Mouse (Mus musculus) liver, embryonic 14.5 days (tissue): ENCODE measurements at regions not wholly inside any gene's neighbourhood (a gene's known extent, or its start where the extent isn't known, plus 50 kb on each side); places are given as distances from the start of the nearest gene placed in this dataset.

Source experiments
- ATAC-seq: fragments of 200-750 bp; cut with Nextera tagmentation; 2 replicates; pipeline ENCODE4 v1.8.0; 2017; ENCODE audit warnings: moderate number of reproducible peaks, mild to moderate bottlenecking, moderate library complexity; ENCODE audit not compliant: insufficient read depth
- DNase-seq, 3 experiments: peaks; one replicate each; pipeline ENCODE4 v3.0.0-alpha.2; 2012 to 2013; ENCODE audit warnings: low read depth in 3 of 3, low spot score in 3 of 3
- H3K27ac ChIP-seq: fragments of 300-500 bp; sonication (generic); 2 replicates; pipeline ENCODE4 v1.5.1; 2014; ENCODE audit warnings: moderate library complexity, mild to moderate bottlenecking, control low read depth, inconsistent platforms
- H3K27me3 ChIP-seq: fragments of 300-500 bp; sonication (generic); 2 replicates; pipeline ENCODE4 v1.6.1; 2014; ENCODE audit warnings: mild to moderate bottlenecking, low read length, moderate library complexity; ENCODE audit not compliant: control insufficient read depth, insufficient read depth
- H3K36me3 ChIP-seq: fragments of 300-500 bp; sonication (generic); replicated peaks from 2 replicates; pipeline ENCODE4 v1.6.1; 2014; ENCODE audit warnings: low read depth; ENCODE audit not compliant: control insufficient read depth, insufficient read depth
- H3K4me1 ChIP-seq, 2 experiments: fragments of 200-500 bp in 1 of 2; fragments of 300-500 bp in 1 of 2; sonication (generic) in 1 of 2; replicated peaks; 2 replicates each; pipeline ENCODE4 v1.6.1; 2012 to 2014; ENCODE audit warnings: antibody characterized with exemption in 1 of 2, inconsistent platforms in 1 of 2, low read length in 1 of 2; ENCODE audit not compliant: control insufficient read depth in 2 of 2, insufficient read depth in 2 of 2
- H3K4me2 ChIP-seq: fragments of 300-500 bp; sonication (generic); 2 replicates; pipeline ENCODE4 v1.6.1; 2014; ENCODE audit warnings: low read depth, mild to moderate bottlenecking, control low read depth, moderate library complexity
- H3K4me3 ChIP-seq, 2 experiments: fragments of 200-500 bp in 1 of 2; fragments of 300-500 bp in 1 of 2; sonication (generic) in 1 of 2; 2 replicates each; pipeline ENCODE4 v1.5.1; 2012 to 2014; ENCODE audit warnings: low read depth in 2 of 2, low read length in 2 of 2, mild to moderate bottlenecking in 2 of 2, control low read depth in 1 of 2, inconsistent platforms in 1 of 2, moderate library complexity in 1 of 2; ENCODE audit not compliant: insufficient read depth in 1 of 2
- H3K9ac ChIP-seq: fragments of 300-500 bp; sonication (generic); replicated peaks from 2 replicates; pipeline ENCODE4 v1.6.1; 2014; ENCODE audit warnings: mild to moderate bottlenecking, control low read depth, moderate library complexity
- H3K9me3 ChIP-seq: fragments of 300-500 bp; sonication (generic); 2 replicates; pipeline ENCODE4 v1.6.1; 2016; ENCODE audit warnings: low read length, mixed read lengths; ENCODE audit not compliant: control insufficient read depth
- CTCF ChIP-seq: IDR thresholded peaks from 2 replicates; pipeline ENCODE4 v1.5.1; 2016; ENCODE audit warnings: antibody characterized with exemption, low read depth, control low read depth
- EP300 ChIP-seq: IDR thresholded peaks from 2 replicates; pipeline ENCODE4 v1.6.1; 2016; ENCODE audit warnings: antibody characterized with exemption, low read depth
- WGBS: fragments of 180-500 bp; shearing (Covaris S2); extraction: QIAGEN DNeasy Blood & Tissue Kit; methylation state at CpG from one replicate; pipeline ENCODE4 v1.1.7; 2014; ENCODE audit not compliant: insufficient replicate concordance; 5-methylcytosine and 5-hydroxymethylcytosine counted together

GRCm38 (mm10) chr10:126815730-126816129 lies 85.4 kb downstream of the Atp23 start:
- H3K4me1 ChIP-seq = no peaks in the 10 kb centered on the region
- no peak overlapping the region for H3K9ac ChIP-seq
- H3K36me3 ChIP-seq = no peaks in the 10 kb centered on the region
- H3K27ac ChIP-seq = no peak overlapping the region
- ATAC-seq (no peak), DNase-seq (no peak)
- H3K27me3 ChIP-seq = no peaks in the 10 kb centered on the region
- WGBS = 47% methylated on average over 5 of the region's 5 CpGs
- H3K4me3 ChIP-seq = no peak overlapping the region
- H3K4me2 ChIP-seq = no peak overlapping the region
- TF ChIP-seq EP300 = no peak
- no peak for TF ChIP-seq CTCF
- no peaks in the 10 kb centered on the region for H3K9me3 ChIP-seq

GRCm38 (mm10) chr10:126814968-126815367 lies 86.2 kb downstream of the Atp23 start:
- H3K4me1 ChIP-seq = no peaks in the 10 kb centered on the region
- no peaks in the 10 kb centered on the region for H3K27me3 ChIP-seq
- no peak overlapping the region for H3K4me3 ChIP-seq
- no peak overlapping the region for H3K27ac ChIP-seq
- WGBS = 80% methylated on average over 18 of the region's 18 CpGs
- H3K9me3 ChIP-seq = no peaks in the 10 kb centered on the region
- no peaks in the 10 kb centered on the region for H3K36me3 ChIP-seq
- no peak overlapping the region for H3K9ac ChIP-seq
- no peak overlapping the region for H3K4me2 ChIP-seq
- TF ChIP-seq CTCF (no peak), EP300 (no peak)
- ATAC-seq (no peak), DNase-seq (no peak)

GRCm38 (mm10) chr10:126813051-126813593 lies 88.0 kb downstream of the Atp23 start:
- 68% methylated on average over 6 of the region's 6 CpGs for WGBS

GRCm38 (mm10) chr10:126812243-126812755 lies 88.9 kb downstream of the Atp23 start:
- no peak for TF ChIP-seq EP300
- no peak for TF ChIP-seq CTCF
- H3K27ac ChIP-seq = no peak overlapping the region
- no peaks in the 10 kb centered on the region for H3K27me3 ChIP-seq
- H3K4me3 ChIP-seq = no peak overlapping the region
- H3K36me3 ChIP-seq = no peaks in the 10 kb centered on the region
- no peak for ATAC-seq
- no peak for DNase-seq
- no peak overlapping the region for H3K9ac ChIP-seq
- no peaks in the 10 kb centered on the region for H3K9me3 ChIP-seq
- no peak overlapping the region for H3K4me2 ChIP-seq
- H3K4me1 ChIP-seq = no peaks in the 10 kb centered on the region
- WGBS = 58% methylated on average over 7 of the region's 7 CpGs

More at GRCm38 (mm10) chr10:126813051-126813593, 88.0 kb downstream of the Atp23 start:
- Histone ChIP-seq H3K9me3 (no peaks in the 10 kb centered on the region), H3K27ac (no peak overlapping the region), H3K4me3 (no peak overlapping the region), H3K4me2 (no peak overlapping the region), H3K9ac (no peak overlapping the region), H3K27me3 (no peaks in the 10 kb centered on the region), H3K36me3 (no peaks in the 10 kb centered on the region), H3K4me1 (no peaks in the 10 kb centered on the region)
- TF ChIP-seq EP300 (no peak), CTCF (peak; percentile 58)
- ATAC-seq = no peak
- DNase-seq = no peak

- ATAC-seq (no peak), DNase-seq (no peak)
- Histone ChIP-seq H3K9me3 (no peaks in the 10 kb centered on the region), H3K27me3 (no peaks in the 10 kb centered on the region), H3K27ac (no peak overlapping the region), H3K9ac (no peak overlapping the region), H3K36me3 (no peaks in the 10 kb centered on the region), H3K4me2 (no peak overlapping the region), H3K4me1 (no peaks in the 10 kb centered on the region), H3K4me3 (no peak overlapping the region)
- peak; percentile 19; the same call in 1 of the 2 replicates for TF ChIP-seq CTCF
- TF ChIP-seq EP300 = no peak
- 58% methylated on average over 11 of the region's 11 CpGs for WGBS
Measured at GRCm38 (mm10) chr10:126810346-126811095, 90.6 kb downstream of the Atp23 start.
